Mouse (Mus musculus) hindbrain, embryonic 12.5 days (tissue): Measurements from ENCODE around the gene En2. TPM values are rescaled to one million over a fixed set of nuclear protein-coding genes. Genes with fewer than 3 reads are reported as not detected.

Experiments
- ATAC-seq: fragments of 200-750 bp; cut with Nextera tagmentation; 2 replicates; pipeline ENCODE4 v1.8.0; 2017; ENCODE audit warnings: moderate TSS enrichment; ENCODE audit not compliant: low FRiP score
- H3K27ac ChIP-seq: fragments of 300-500 bp; sonication (generic); 2 replicates; pipeline ENCODE4 v1.5.1; 2016; ENCODE audit warnings: mild to moderate bottlenecking
- H3K27me3 ChIP-seq: fragments of 300-500 bp; sonication (generic); 2 replicates; pipeline ENCODE4 v1.6.1; 2016; ENCODE audit warnings: mild to moderate bottlenecking
- H3K36me3 ChIP-seq: fragments of 300-500 bp; sonication (generic); 2 replicates; pipeline ENCODE4 v1.6.1; 2016; ENCODE audit warnings: mild to moderate bottlenecking
- H3K4me1 ChIP-seq: fragments of 300-500 bp; sonication (generic); 2 replicates; pipeline ENCODE4 v1.6.1; 2016
- H3K4me2 ChIP-seq: fragments of 300-500 bp; sonication (generic); replicated peaks from 2 replicates; pipeline ENCODE4 v1.6.1; 2016; ENCODE audit warnings: mild to moderate bottlenecking
- H3K4me3 ChIP-seq: fragments of 300-500 bp; sonication (generic); 2 replicates; pipeline ENCODE4 v1.5.1; 2016; ENCODE audit warnings: mild to moderate bottlenecking
- H3K9ac ChIP-seq: fragments of 300-500 bp; sonication (generic); 2 replicates; pipeline ENCODE4 v1.6.1; 2016; ENCODE audit warnings: mild to moderate bottlenecking, moderate library complexity
- H3K9me3 ChIP-seq: fragments of 300-500 bp; sonication (generic); replicated peaks from 2 replicates; pipeline ENCODE4 v1.6.1; 2016; ENCODE audit warnings: mild to moderate bottlenecking
- WGBS: fragments of 180-500 bp; shearing (Covaris S2); methylation state at CpG from one replicate; pipeline ENCODE4 v1.1.7; 2016; 5-methylcytosine and 5-hydroxymethylcytosine counted together
- polyA plus RNA-seq: library from polyadenylated mRNA; unstranded; fragments of >200 nt; fragmentation: Nextera tagmentation; extraction: Ambion mirVana; gene quantifications from 2 replicates; pipeline ENCODE4 v1.2.1, GENCODE M21; 2016

En2 gene
- polyA plus RNA-seq, 1 experiment from 2014 or later: 0.66 TPM

GRCm38 (mm10) chr5:28136438-28136837 is 29.1 kb upstream of the En2 start:
- H3K9ac ChIP-seq: no peak overlapping the region
- no peak for ATAC-seq
- H3K4me1 ChIP-seq: no peaks in the 10 kb centered on the region
- no peaks in the 10 kb centered on the region for H3K36me3 ChIP-seq
- no peak overlapping the region for H3K4me3 ChIP-seq
- 36% methylated on average over 2 of the region's 2 CpGs for WGBS
- no peaks in the 10 kb centered on the region for H3K9me3 ChIP-seq
- peaks cover 21% of the 10 kb centered on the region for H3K27me3 ChIP-seq
- H3K4me2 ChIP-seq: no peak overlapping the region
- H3K27ac ChIP-seq: no peak overlapping the region

- H3K4me1 ChIP-seq: no peaks in the 10 kb centered on the region
- no peak overlapping the region for H3K4me2 ChIP-seq
- ATAC-seq: no peak
- H3K36me3 ChIP-seq: no peaks in the 10 kb centered on the region
- H3K27me3 ChIP-seq: peaks cover 5% of the 10 kb centered on the region; the same call in 1 of the 2 replicates
- no peak overlapping the region for H3K9ac ChIP-seq
- no peak overlapping the region for H3K4me3 ChIP-seq
- H3K27ac ChIP-seq: no peak overlapping the region
- no peaks in the 10 kb centered on the region for H3K9me3 ChIP-seq
Measured at GRCm38 (mm10) chr5:28144555-28144954, 20.9 kb upstream of the En2 start.

- H3K4me2 ChIP-seq: no peak overlapping the region
- no peak overlapping the region for H3K4me3 ChIP-seq
- no peaks in the 10 kb centered on the region for H3K4me1 ChIP-seq
- H3K36me3 ChIP-seq: no peaks in the 10 kb centered on the region
- H3K27me3 ChIP-seq: peaks cover 17% of the 10 kb centered on the region
- no peak overlapping the region for H3K9ac ChIP-seq
- H3K9me3 ChIP-seq: no peaks in the 10 kb centered on the region
- ATAC-seq: no peak
- WGBS: 85% methylated on average over 8 of the region's 8 CpGs
- no peak overlapping the region for H3K27ac ChIP-seq
Measured at GRCm38 (mm10) chr5:28146018-28146417, 19.5 kb upstream of the En2 start.

- Histone ChIP-seq H3K27me3 (peaks cover 37% of the 10 kb centered on the region), H3K9me3 (no peaks in the 10 kb centered on the region)
- WGBS: 26% methylated on average over 3 of the region's 3 CpGs
Measured at GRCm38 (mm10) chr5:28148473-28148872, 17.0 kb upstream of the En2 start.

GRCm38 (mm10) chr5:28149436-28149835 is 16.1 kb upstream of the En2 start:
- H3K4me1 ChIP-seq: no peaks in the 10 kb centered on the region
- WGBS: 61% methylated on average over 3 of the region's 3 CpGs
- H3K4me3 ChIP-seq: no peak overlapping the region
- no peak overlapping the region for H3K4me2 ChIP-seq
- peaks cover 47% of the 10 kb centered on the region for H3K27me3 ChIP-seq
- no peak overlapping the region for H3K27ac ChIP-seq
- H3K9ac ChIP-seq: no peak overlapping the region
- ATAC-seq: no peak
- no peaks in the 10 kb centered on the region for H3K36me3 ChIP-seq
- no peaks in the 10 kb centered on the region for H3K9me3 ChIP-seq

More at GRCm38 (mm10) chr5:28148473-28148872, 17.0 kb upstream of the En2 start:
- Histone ChIP-seq H3K27ac (no peak overlapping the region), H3K9ac (no peak overlapping the region), H3K4me1 (no peaks in the 10 kb centered on the region), H3K4me2 (no peak overlapping the region), H3K36me3 (no peaks in the 10 kb centered on the region), H3K4me3 (no peak overlapping the region)
- ATAC-seq: no peak

- no peaks in the 10 kb centered on the region for H3K36me3 ChIP-seq
- peak overlapping the region; percentile 38; the same call in 1 of the 2 replicates for H3K4me2 ChIP-seq
- H3K9ac ChIP-seq: no peak overlapping the region
- no peak overlapping the region for H3K27ac ChIP-seq
- WGBS: 2% methylated on average over 9 of the region's 9 CpGs
- H3K4me1 ChIP-seq: peaks cover 12% of the 10 kb centered on the region
- H3K9me3 ChIP-seq: no peaks in the 10 kb centered on the region
- no peak overlapping the region for H3K4me3 ChIP-seq
- H3K27me3 ChIP-seq: peaks cover 95% of the 10 kb centered on the region
- ATAC-seq: no peak
Measured at GRCm38 (mm10) chr5:28157044-28157730, 8.3 kb upstream of the En2 start.

GRCm38 (mm10) chr5:28157781-28158180 is 7.7 kb upstream of the En2 start:
- H3K27me3 ChIP-seq: peaks cover 95% of the 10 kb centered on the region
- H3K4me1 ChIP-seq: peaks cover 12% of the 10 kb centered on the region
- no peaks in the 10 kb centered on the region for H3K36me3 ChIP-seq
- H3K27ac ChIP-seq: 0 out of 2 replicates have a peak overlapping the region, but pooled peaks have one; percentile 12
- no peak overlapping the region for H3K9ac ChIP-seq
- no peak for ATAC-seq
- WGBS: 1% methylated on average over 17 of the region's 17 CpGs
- H3K4me3 ChIP-seq: no peak overlapping the region; the same call in 1 of the 2 replicates
- no peaks in the 10 kb centered on the region for H3K9me3 ChIP-seq
- peak overlapping the region; percentile 38 for H3K4me2 ChIP-seq

GRCm38 (mm10) chr5:28158308-28159071 is 7.0 kb upstream of the En2 start:
- peak; percentile 79 for ATAC-seq
- Histone ChIP-seq H3K4me3 (peak overlapping the region; percentile 2; the same call in 1 of the 2 replicates), H3K27ac (0 out of 2 replicates have a peak overlapping the region, but pooled peaks have one; percentile 12), H3K4me1 (peaks cover 12% of the 10 kb centered on the region), H3K27me3 (peaks cover 95% of the 10 kb centered on the region), H3K9me3 (no peaks in the 10 kb centered on the region), H3K9ac (no peak overlapping the region), H3K4me2 (peak overlapping the region; percentile 38), H3K36me3 (no peaks in the 10 kb centered on the region)
- under 1% methylated on average over 31 of the region's 31 CpGs for WGBS

- Histone ChIP-seq H3K4me3 (peak overlapping the region; percentile 8; the same call in 1 of the 2 replicates), H3K27ac (no peak overlapping the region; the same call in 1 of the 2 replicates), H3K4me1 (peaks cover 12% of the 10 kb centered on the region), H3K27me3 (peaks cover 95% of the 10 kb centered on the region), H3K36me3 (no peaks in the 10 kb centered on the region), H3K9ac (peak overlapping the region; percentile 23; the same call in 1 of the 2 replicates), H3K4me2 (peak overlapping the region; percentile 38), H3K9me3 (no peaks in the 10 kb centered on the region)
- under 1% methylated on average over 15 of the region's 15 CpGs for WGBS
- no peak for ATAC-seq
Measured at GRCm38 (mm10) chr5:28159072-28159458, 6.4 kb upstream of the En2 start.

- H3K27me3 ChIP-seq: peaks cover 99% of the 10 kb centered on the region
- no peak overlapping the region for H3K4me3 ChIP-seq
- no peak for ATAC-seq
- no peak overlapping the region for H3K9ac ChIP-seq
- H3K27ac ChIP-seq: no peak overlapping the region
- no peaks in the 10 kb centered on the region for H3K36me3 ChIP-seq
- 3% methylated on average over 8 of the region's 8 CpGs for WGBS
- peak overlapping the region; percentile 11; the same call in 1 of the 2 replicates for H3K4me2 ChIP-seq
- H3K9me3 ChIP-seq: no peaks in the 10 kb centered on the region
- H3K4me1 ChIP-seq: peaks cover 13% of the 10 kb centered on the region
Measured at GRCm38 (mm10) chr5:28159891-28160470, 5.5 kb upstream of the En2 start.

- peak overlapping the region; percentile 45 for H3K4me2 ChIP-seq
- ATAC-seq: no peak
- peaks cover 96% of the 10 kb centered on the region for H3K27me3 ChIP-seq
- H3K27ac ChIP-seq: no peak overlapping the region
- H3K9me3 ChIP-seq: no peaks in the 10 kb centered on the region
- H3K36me3 ChIP-seq: no peaks in the 10 kb centered on the region
- H3K9ac ChIP-seq: peak overlapping the region; percentile 39; the same call in 1 of the 2 replicates
- peaks cover 20% of the 10 kb centered on the region for H3K4me1 ChIP-seq
- peak overlapping the region; percentile 18 for H3K4me3 ChIP-seq
- 2% methylated on average over 20 of the region's 20 CpGs for WGBS
Measured at GRCm38 (mm10) chr5:28161383-28161937, 4.0 kb upstream of the En2 start.

GRCm38 (mm10) chr5:28161938-28162402 is 3.5 kb upstream of the En2 start:
- Histone ChIP-seq H3K4me3 (peak overlapping the region; percentile 18), H3K27me3 (peaks cover 96% of the 10 kb centered on the region), H3K4me2 (peak overlapping the region; percentile 45), H3K9ac (peak overlapping the region; percentile 39), H3K36me3 (no peaks in the 10 kb centered on the region), H3K27ac (no peak overlapping the region), H3K4me1 (peaks cover 25% of the 10 kb centered on the region), H3K9me3 (no peaks in the 10 kb centered on the region)
- ATAC-seq: no peak
- WGBS: under 1% methylated on average over 24 of the region's 24 CpGs
